Mouse (Mus musculus) embryonic facial prominence, embryonic 15.5 days (tissue): ENCODE results near the gene Zfp235. TPM values are rescaled to one million over a fixed set of nuclear protein-coding genes. Genes with fewer than 3 reads are reported as not detected.

Source experiments
- ATAC-seq: fragments of 200-750 bp; cut with Nextera tagmentation; 2 replicates; pipeline ENCODE4 v1.8.0; 2017; ENCODE audit warnings: low read depth, moderate TSS enrichment; ENCODE audit not compliant: insufficient number of reproducible peaks, low FRiP score, low TSS enrichment
- H3K27ac ChIP-seq: fragments of 300-500 bp; sonication (generic); replicated peaks from 2 replicates; pipeline ENCODE4 v1.5.1; 2015; ENCODE audit warnings: mild to moderate bottlenecking, inconsistent platforms
- H3K27me3 ChIP-seq: fragments of 300-500 bp; sonication (generic); 2 replicates; pipeline ENCODE4 v1.6.1; 2015; ENCODE audit warnings: inconsistent platforms
- H3K36me3 ChIP-seq: fragments of 300-500 bp; sonication (generic); 2 replicates; pipeline ENCODE4 v1.6.1; 2015; ENCODE audit warnings: mild to moderate bottlenecking, inconsistent platforms
- H3K4me1 ChIP-seq: fragments of 300-500 bp; sonication (generic); 2 replicates; pipeline ENCODE4 v1.6.1; 2015; ENCODE audit warnings: inconsistent platforms
- H3K4me2 ChIP-seq: fragments of 300-500 bp; sonication (generic); replicated peaks from 2 replicates; pipeline ENCODE4 v1.6.1; 2015; ENCODE audit warnings: mild to moderate bottlenecking, inconsistent platforms
- H3K4me3 ChIP-seq: fragments of 300-500 bp; sonication (generic); replicated peaks from 2 replicates; pipeline ENCODE4 v1.5.1; 2015; ENCODE audit warnings: mild to moderate bottlenecking, inconsistent platforms
- H3K9ac ChIP-seq: fragments of 300-500 bp; sonication (generic); 2 replicates; pipeline ENCODE4 v1.6.1; 2015; ENCODE audit warnings: inconsistent platforms
- H3K9me3 ChIP-seq: fragments of 300-500 bp; sonication (generic); replicated peaks from 2 replicates; pipeline ENCODE4 v1.6.1; 2016; ENCODE audit warnings: inconsistent platforms
- WGBS: fragments of 180-500 bp; shearing (Covaris S2); methylation state at CpG from one replicate; pipeline ENCODE4 v1.1.7; 2015; 5-methylcytosine and 5-hydroxymethylcytosine counted together
- polyA plus RNA-seq: library from polyadenylated mRNA; unstranded; fragments of >200 nt; fragmentation: Nextera tagmentation; extraction: Ambion mirVana; gene quantifications from 2 replicates; pipeline ENCODE4 v1.2.1, GENCODE M21; 2015

The Zfp235 gene
- 20.7 and 21.0 TPM in 2 replicates for polyA plus RNA-seq

DNA sequence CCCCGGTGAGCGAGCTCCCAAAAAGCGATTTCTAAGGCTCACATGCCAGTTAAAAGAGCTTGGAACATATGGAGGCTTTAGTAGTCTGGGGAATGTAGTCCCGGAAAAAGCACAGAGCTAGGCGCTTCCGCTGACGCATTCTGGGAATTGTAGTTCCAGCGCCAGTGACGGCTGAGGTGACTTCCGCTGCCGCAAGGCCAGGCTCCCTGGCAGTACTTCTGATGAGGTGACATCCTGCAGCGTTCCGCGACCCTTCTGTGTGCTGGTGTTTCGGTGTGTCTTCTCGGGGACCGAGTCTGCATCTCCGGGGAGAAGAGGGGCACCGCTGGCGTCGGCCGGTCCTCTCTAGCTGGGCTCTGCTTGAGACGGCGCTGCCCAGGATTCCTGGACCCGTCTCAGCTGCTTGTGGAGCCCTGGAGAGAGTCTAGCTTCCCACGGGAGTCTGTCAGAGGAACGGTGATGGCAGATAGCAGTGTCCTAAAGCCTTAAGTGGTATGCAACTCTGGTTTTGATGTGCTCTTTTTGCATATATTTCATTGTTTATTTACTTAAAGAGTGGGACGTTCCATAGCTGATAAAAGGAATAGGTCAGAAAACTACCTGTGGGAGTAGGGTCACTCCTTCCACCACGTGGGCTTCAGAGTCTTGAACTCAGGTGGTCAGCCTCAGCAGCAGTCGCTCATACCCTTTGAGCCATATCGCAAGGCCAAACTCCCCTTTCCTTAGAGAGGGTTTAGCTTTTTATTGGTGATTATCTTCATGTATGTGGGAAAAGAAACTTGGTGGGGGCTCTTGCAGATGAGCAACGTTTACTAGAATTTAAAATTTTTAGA is at the start of gene Zfp235:
Gene Zfp235 (plus strand): TSS at position 174 of the 833 bp plus-strand sequence.
- peak; percentile 91 for ATAC-seq
- Histone ChIP-seq H3K36me3 (peaks cover 28% of the 10 kb centered on the region), H3K9me3 (no peaks in the 10 kb centered on the region), H3K9ac (peak within 1 kb of the TSS; percentile 71), H3K27ac (peak within 1 kb of the TSS; percentile 56; the same call in 1 of the 2 replicates), H3K4me1 (peaks cover 10% of the 10 kb centered on the region), H3K4me3 (peak within 1 kb of the TSS; percentile 73), H3K27me3 (no peaks in the 10 kb centered on the region), H3K4me2 (peak within 1 kb of the TSS; percentile 62)
- 4% methylated on average over 32 of the region's 32 CpGs for WGBS

DNA sequence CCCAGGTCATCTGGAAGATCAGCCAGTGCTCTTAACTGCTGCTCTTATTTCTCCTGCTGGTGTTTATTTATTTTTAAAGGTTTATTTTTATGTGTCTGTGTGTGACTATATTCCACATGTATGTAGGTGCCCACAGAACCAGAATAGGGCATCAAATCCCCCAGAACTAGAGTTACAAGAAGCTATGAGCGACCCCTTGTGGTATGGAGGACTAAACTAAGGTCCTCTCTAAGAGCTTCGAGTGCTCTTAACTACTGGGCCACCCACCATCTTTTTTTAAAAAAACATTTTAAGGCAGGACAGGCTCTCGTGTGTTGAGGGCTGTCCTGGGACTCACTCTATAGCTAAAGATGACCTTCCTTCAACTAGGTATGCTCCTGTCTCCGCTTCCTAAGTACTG is 47.1 kb upstream of the Zfp235 start:
- 92% methylated on average over 4 of the region's 4 CpGs for WGBS
- H3K4me2 ChIP-seq: no peak overlapping the region
- H3K27ac ChIP-seq: no peak overlapping the region
- H3K9ac ChIP-seq: no peak overlapping the region
- 0 out of 2 replicates have a peak, but pooled peaks cover 4% of the 10 kb centered on the region for H3K9me3 ChIP-seq
- peaks cover 39% of the 10 kb centered on the region for H3K36me3 ChIP-seq
- no peak for ATAC-seq
- H3K27me3 ChIP-seq: no peaks in the 10 kb centered on the region
- no peak overlapping the region for H3K4me3 ChIP-seq
- peaks cover 20% of the 10 kb centered on the region for H3K4me1 ChIP-seq

DNA sequence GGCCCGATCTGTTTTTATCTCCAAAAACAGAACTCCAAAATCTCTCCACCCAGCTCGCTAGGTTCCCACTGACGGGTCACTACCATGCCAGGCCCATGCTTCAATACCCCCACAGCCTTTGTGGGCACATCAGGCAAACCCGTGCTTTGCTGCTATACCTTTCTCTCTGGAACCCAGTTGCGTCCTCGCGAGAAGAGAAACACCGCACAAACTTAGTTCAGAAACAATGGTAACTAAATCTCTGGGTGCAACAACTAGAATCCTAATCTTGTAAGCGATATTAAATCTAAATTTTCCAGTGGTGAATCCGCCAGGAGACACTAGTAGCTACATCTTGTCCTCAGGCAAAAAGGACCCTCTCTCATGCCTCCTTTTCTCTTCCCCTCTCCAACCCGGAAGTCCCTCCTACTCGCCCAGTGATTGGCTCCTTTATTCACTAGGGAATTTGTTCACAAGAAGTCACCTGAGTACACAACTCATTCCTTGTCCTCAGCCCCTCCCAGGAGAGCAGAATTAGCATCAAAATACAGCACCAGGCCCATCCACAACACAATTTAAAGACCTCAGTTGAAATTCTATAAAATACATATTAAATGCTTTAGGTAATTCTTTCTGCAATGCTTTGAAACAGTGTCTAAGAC is 46.4 kb upstream of the Zfp235 start:
- H3K9ac ChIP-seq: no peak overlapping the region
- H3K36me3 ChIP-seq: peaks cover 39% of the 10 kb centered on the region
- H3K4me3 ChIP-seq: no peak overlapping the region
- H3K27me3 ChIP-seq: no peaks in the 10 kb centered on the region
- no peak overlapping the region for H3K27ac ChIP-seq
- H3K4me1 ChIP-seq: peaks cover 15% of the 10 kb centered on the region
- no peak for ATAC-seq
- WGBS: 96% methylated on average over 12 of the region's 12 CpGs
- H3K9me3 ChIP-seq: 0 out of 2 replicates have a peak, but pooled peaks cover 4% of the 10 kb centered on the region
- H3K4me2 ChIP-seq: no peak overlapping the region

DNA sequence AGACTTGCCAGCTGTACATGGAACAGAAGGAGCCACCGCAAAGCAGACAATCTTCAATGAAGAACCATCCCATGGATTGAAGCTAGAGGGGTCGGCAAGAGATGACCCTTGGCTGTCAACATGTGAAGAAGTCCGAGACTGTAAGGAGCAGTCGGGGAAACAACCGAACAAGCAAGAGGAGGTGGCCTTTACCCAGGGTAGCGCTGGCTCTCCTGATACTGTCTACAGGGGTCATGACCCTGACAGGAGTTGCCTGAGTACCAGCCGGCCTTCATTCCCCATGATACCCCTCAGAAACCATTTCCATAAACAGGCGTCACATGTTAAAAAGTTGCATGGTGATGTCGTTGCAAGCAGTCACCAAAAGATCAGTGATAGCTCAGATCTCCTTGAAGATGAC is 29.6 kb upstream of the Zfp235 start:
- H3K4me2 ChIP-seq: no peak overlapping the region
- WGBS: 93% methylated on average over 9 of the region's 9 CpGs
- no peak overlapping the region for H3K27ac ChIP-seq
- no peak; the same call in 1 of the 2 replicates for ATAC-seq
- no peak overlapping the region for H3K9ac ChIP-seq
- H3K9me3 ChIP-seq: peaks cover 79% of the 10 kb centered on the region
- H3K36me3 ChIP-seq: peaks cover 99% of the 10 kb centered on the region
- no peak overlapping the region for H3K4me3 ChIP-seq
- H3K4me1 ChIP-seq: no peaks in the 10 kb centered on the region
- no peaks in the 10 kb centered on the region for H3K27me3 ChIP-seq

DNA sequence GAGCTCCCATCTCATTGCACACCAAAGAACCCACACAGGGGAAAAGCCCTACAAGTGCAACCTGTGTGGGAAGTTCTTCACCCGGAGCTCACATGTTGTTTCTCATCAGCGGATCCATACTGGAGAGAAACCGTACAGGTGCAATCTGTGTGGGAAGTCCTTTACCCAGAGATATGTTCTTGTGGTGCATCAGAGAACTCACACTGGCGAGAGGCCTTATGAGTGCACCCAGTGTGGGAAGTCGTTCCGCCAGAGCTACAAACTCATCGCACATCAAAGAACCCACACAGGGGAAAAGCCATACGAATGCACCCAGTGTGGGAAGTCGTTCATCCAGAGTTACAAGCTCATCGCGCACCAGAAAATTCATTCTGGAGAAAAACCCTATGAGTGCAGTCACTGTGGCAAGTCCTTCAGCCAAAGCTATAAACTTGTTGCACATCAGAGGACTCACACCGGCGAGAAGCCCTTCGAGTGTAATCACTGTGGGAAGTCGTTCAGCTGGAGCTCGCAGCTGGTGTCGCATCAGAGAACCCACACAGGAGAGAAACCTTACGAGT is 28.7 kb upstream of the Zfp235 start:
- peaks cover 94% of the 10 kb centered on the region for H3K36me3 ChIP-seq
- no peaks in the 10 kb centered on the region for H3K27me3 ChIP-seq
- H3K9me3 ChIP-seq: peaks cover 79% of the 10 kb centered on the region
- 94% methylated on average over 18 of the region's 18 CpGs for WGBS
- no peak overlapping the region for H3K4me2 ChIP-seq
- no peaks in the 10 kb centered on the region for H3K4me1 ChIP-seq
- no peak for ATAC-seq
- no peak overlapping the region for H3K4me3 ChIP-seq
- H3K27ac ChIP-seq: no peak overlapping the region
- H3K9ac ChIP-seq: no peak overlapping the region

DNA sequence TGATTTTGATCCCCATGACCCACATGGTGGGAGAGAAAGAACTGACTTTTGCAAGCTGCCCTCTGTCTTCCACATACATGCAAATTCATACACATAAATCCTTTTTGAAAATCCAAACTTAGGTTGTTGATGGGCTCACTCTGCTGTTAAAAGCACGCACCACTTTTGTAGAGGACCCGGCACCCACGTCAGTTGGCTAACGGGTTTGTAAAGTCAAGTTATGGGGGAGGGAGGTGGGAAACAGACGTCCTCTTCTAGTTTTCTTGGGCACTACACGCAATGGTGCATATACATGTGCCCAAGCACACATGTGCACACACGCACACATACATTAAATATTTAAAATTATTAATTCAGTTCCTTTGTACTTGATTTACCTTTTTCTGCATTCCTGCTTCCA is 23.1 kb upstream of the Zfp235 start:
- Histone ChIP-seq H3K9ac (no peak overlapping the region), H3K4me2 (no peak overlapping the region), H3K27me3 (no peaks in the 10 kb centered on the region), H3K36me3 (peaks cover 41% of the 10 kb centered on the region), H3K27ac (no peak overlapping the region), H3K9me3 (peaks cover 31% of the 10 kb centered on the region), H3K4me1 (peaks cover 4% of the 10 kb centered on the region), H3K4me3 (no peak overlapping the region)
- WGBS: 96% methylated on average over 7 of the region's 7 CpGs
- no peak for ATAC-seq

DNA sequence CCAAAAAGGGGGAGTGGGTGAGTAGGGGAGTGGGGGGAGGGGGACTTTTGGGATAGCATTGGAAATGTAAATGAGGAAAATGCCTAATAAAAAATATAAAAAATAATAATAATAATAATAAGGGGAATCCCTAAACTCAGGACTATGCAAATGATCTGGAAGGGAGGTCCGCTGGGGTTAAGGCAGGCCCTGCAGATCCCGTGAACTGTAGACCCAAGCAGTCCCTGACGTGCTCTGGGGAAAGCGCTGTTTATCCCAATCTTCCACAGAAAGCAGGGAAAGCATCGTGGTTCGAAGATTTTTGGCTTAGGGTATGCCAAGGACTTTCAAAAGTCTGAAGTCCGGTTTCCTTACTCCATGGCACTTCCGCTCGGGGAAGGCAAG is 22.2 kb upstream of the Zfp235 start:
- 2% methylated on average over 9 of the region's 9 CpGs for WGBS
- Histone ChIP-seq H3K27ac (peak overlapping the region; percentile 86), H3K4me3 (peak overlapping the region; percentile 60), H3K4me2 (peak overlapping the region; percentile 69), H3K4me1 (peaks cover 4% of the 10 kb centered on the region), H3K9me3 (peaks cover 22% of the 10 kb centered on the region), H3K36me3 (peaks cover 32% of the 10 kb centered on the region), H3K9ac (peak overlapping the region; percentile 63; the same call in 1 of the 2 replicates), H3K27me3 (no peaks in the 10 kb centered on the region)
- peak; percentile 27; the same call in 1 of the 2 replicates for ATAC-seq

DNA sequence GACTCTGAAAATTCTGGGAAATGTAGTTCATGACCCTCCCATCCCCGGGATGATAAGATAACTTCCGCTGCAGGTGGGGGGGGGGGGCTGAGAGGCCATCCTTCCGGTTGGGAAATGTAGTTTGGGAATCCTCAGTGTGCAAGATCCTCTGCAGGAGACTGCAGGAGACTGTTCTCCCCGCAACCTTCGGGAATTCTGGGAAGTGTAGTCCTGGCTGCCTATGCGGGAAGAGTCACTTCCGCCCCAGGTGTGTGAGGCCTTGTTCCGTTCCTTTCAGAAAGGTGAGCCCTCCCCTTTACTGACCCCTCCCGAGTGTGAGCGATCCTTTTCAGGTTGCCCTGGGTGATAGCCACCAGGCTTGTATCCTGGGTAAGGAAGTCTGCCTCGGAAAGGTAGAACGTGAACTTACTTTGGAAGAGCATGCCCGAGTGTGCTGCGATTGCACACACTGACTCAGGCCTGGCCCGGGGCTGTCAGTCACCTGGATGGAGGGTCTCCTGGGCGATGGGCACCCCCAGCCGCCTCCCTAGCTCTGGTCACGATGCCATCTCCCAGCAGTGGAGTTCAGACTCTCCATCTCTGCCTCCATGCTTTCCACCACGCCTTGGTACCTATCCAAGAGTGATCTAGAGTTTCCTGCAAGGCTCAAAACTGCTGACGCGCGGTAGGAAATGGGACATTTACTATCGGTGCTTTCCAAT is 21.7 kb upstream of the Zfp235 start, which contains the start of gene Zfp112:
Gene Zfp112 (plus strand): TSS at position 159 of the 701 bp plus-strand sequence.
- Histone ChIP-seq H3K4me2 (peak within 1 kb of the TSS; percentile 69), H3K4me3 (peak within 1 kb of the TSS; percentile 60), H3K9ac (peak within 1 kb of the TSS; percentile 63), H3K36me3 (peaks cover 26% of the 10 kb centered on the region), H3K4me1 (peaks cover 4% of the 10 kb centered on the region), H3K27ac (peak within 1 kb of the TSS; percentile 86), H3K27me3 (no peaks in the 10 kb centered on the region), H3K9me3 (peaks cover 17% of the 10 kb centered on the region)
- WGBS: under 1% methylated on average over 23 of the region's 23 CpGs
- peak; percentile 96 for ATAC-seq

DNA sequence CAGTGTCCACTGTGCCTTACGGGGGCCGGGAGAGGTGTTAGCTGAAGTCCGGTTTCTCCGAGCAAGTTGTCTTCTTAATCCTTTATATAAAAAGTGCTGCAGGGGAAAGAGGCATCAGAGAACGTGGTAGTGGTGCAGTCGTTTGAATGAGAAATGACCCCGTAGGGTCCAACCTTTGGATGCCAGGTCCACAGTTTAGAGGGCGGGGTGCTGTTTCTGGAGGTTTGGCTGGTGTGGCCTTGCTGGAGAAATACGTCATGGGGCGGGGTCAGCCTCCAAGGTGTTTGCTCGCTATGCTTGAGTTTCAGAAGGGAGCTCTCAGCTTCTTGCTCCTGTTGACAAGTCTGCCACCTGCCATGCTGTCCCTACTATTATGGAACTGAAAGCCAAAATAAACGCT is 21.0 kb upstream of the Zfp235 start:
- 0 out of 2 replicates have a peak, but pooled peaks have one; percentile 13 for ATAC-seq
- WGBS: 13% methylated on average over 12 of the region's 12 CpGs
- peak overlapping the region; percentile 60 for H3K4me3 ChIP-seq

DNA sequence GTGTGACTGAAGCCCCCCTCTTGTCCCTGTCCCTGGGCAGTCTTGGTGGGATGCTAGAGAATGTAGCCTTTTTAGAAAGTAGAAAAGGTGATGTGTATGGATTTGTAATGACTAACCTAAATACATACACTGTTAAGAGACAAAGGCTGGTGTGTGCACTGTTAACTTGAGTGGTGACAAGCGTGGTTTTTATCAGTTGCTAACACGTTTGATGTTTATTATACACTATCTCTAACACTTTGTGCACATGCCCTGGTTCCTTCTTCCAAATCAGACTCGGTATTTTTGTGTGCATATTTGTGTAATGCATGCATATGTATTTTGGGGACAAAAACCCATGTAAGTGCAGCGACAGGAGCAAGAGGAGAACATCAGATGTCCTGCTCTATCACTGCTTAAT is 17.3 kb upstream of the Zfp235 start:
- 76% methylated on average over 4 of the region's 4 CpGs for WGBS
- Histone ChIP-seq H3K27me3 (no peaks in the 10 kb centered on the region), H3K9ac (no peak overlapping the region), H3K36me3 (peaks cover 8% of the 10 kb centered on the region; the same call in 1 of the 2 replicates), H3K4me1 (peaks cover 4% of the 10 kb centered on the region), H3K9me3 (no peaks in the 10 kb centered on the region), H3K4me3 (no peak overlapping the region), H3K4me2 (no peak overlapping the region), H3K27ac (no peak overlapping the region)
- ATAC-seq: no peak

More for the DNA sequence above, 21.0 kb upstream of the Zfp235 start:
- Histone ChIP-seq H3K9ac (peak overlapping the region; percentile 63), H3K9me3 (peaks cover 10% of the 10 kb centered on the region), H3K4me1 (peaks cover 4% of the 10 kb centered on the region), H3K36me3 (peaks cover 19% of the 10 kb centered on the region), H3K27ac (peak overlapping the region; percentile 86), H3K27me3 (no peaks in the 10 kb centered on the region), H3K4me2 (peak overlapping the region; percentile 69)
